Mouse (Mus musculus): Measurements from ENCODE around the gene Lancl1.

DNA sequence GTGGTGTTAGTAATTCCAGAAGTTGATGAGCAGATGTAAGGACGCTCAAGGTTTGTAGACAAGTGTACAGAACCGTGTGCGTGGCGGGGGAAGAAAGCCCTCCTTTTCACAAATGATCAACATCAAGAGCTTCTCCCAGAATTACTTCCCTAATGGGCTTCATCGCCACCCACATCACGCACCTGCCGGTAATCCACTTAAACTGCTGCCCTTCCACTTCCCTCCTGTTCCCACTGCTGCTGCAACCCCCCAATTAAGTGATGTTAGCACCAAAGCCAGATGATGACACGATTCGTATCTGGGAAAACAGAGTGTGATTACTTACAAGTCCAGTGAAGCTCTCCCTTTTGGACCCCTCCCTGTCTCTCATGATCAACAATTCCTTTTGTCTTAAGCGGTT lies 16.6 kb downstream of the Lancl1 start:
- TF ChIP-seq POLR2A (IDR thresholded peaks at IDR 0.05; ENCODE audit: low read depth, low read length) (no peak), CTCF (IDR thresholded peaks at IDR 0.05; ENCODE audit: borderline replicate concordance, insufficient read depth, low read length) (no peak)

All from embryonic fibroblast, embryonic 13.5 days (primary cell).